Mouse (Mus musculus): ENCODE results near the gene Plekha4.
"Not testable (repeated sequence)": the region's sequence is repeated elsewhere in the genome, so short reads cannot be mapped to it uniquely, and the experiment has no call there.

Gene Plekha4

DNA sequence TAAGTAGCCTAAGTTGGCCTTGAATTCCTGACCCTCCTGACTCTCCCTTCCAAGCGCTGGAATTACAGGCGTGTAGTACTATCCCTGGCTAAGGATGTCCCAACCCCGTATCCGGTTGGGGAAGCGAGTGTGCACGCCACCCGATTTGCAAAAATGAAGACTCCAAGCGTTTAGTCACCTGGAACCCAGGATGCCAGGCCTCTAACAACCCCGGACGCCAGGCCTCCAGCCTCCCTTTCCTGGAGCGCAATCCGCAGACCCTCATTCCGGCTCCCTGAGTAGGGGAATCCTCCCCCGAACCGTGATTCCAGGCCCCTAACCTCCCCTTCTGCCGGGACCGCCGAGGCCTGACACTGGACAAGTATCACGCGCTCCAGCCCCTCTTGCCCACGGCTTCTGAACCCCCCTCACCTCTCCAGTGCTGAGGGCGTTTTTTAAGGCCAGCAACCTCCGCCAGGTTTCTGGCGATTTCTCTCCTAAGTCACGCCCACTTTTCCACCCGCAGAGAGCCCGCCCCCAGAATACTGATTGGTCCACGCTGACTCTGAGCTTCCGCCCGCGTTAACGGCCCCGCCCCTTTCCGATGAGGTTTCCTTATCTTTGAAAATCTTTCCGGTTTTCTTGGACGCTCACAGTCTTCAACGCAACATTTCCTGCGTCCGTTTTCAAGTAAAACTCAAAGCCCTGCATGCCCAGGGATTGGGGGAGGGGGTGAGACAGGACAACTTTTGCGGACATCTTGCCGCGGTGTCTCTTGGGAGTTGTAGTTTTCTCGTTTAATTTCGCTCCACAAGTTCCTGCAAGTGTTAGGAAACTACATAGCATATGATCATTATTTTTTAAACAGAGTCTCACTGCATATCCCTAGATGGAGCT, 16.0 kb upstream of the Plekha4 start, which contains the start of gene Nucb1:
TSS of gene Nucb1 (minus strand) at position 495 of the 876 bp plus-strand sequence.
- DNase-seq, result peak; percentile 88

DNA sequence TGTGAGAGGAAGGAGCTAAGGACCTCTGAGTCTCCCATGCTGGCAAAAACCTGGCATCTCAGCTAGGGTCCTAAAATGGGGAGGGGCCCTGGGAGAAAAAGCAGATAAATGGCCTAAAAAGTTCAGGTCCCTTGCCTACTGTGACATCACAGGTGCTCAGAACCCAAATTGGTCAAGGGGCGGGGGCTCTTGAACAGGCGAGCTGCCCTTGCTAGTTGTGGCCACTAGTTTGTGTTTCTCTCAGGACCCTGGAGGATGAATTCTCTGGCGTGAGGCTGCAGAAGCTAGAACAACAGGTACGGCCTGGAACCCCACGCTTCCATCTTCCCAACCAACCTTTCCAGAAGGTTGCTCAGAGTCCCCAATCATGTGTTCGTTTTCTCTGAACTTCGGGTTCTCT, 11.7 kb upstream of the Plekha4 start:
- no peak for DNase-seq

DNA sequence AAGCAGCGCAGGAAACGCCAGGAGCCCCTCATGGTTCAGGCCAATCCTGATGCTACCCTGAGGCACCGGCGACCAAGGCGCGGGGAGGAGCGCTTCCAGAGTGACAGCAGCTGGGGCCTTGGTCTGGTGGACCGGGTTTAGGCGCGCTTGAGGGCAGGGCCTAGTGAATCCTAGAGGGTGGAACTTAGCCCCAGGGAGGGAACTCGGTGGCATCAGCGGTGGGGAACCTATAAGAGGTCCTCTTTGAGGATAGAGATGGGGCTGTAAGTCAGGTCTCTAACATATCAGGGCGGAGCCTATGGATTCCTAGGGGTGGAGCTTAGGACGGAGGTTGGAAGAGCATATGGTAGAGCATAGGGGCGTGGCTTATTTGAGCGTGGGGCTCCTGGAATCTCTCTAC, 10.7 kb upstream of the Plekha4 start:
- no peak for DNase-seq

DNA sequence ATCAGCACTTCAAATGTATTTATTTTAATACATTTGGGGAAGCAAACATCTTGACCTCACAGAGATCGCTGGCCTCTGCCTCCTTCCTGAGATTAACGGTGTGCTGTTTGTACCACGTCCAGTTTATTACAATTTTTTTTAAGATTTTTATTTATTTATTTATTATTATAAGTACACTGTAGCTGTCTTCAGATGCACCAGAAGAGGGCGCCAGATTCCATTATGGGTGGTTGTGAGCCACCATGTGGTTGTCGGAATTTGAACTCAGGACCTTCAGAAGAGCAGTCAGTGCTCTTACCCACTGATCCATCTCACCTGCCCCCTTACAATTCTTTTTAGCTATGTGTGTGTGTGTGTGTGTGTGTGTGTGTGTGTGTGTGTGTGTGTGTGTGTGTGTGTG, 9.3 kb upstream of the Plekha4 start:
- DNase-seq, result not testable (repeated sequence)

DNA sequence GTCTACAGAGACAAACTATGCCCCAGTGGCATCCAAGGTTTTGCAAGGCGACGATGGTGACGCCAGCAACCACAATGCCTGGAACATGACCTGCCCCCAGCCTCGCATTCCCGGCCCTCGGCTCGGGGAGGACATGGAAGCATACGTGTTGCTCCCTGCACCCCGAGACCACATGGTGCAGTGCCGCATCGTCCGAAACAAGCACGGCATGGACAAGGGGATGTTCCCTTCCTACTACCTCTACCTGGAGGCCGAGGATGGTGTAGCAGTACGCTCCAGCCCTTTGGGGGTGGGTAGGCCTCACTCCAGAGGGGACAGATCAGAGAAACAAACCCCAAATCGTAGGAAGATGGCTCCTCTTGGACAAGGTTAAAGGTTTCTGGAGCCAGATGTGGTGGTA, 7.5 kb upstream of the Plekha4 start:
- no peak for DNase-seq

DNA sequence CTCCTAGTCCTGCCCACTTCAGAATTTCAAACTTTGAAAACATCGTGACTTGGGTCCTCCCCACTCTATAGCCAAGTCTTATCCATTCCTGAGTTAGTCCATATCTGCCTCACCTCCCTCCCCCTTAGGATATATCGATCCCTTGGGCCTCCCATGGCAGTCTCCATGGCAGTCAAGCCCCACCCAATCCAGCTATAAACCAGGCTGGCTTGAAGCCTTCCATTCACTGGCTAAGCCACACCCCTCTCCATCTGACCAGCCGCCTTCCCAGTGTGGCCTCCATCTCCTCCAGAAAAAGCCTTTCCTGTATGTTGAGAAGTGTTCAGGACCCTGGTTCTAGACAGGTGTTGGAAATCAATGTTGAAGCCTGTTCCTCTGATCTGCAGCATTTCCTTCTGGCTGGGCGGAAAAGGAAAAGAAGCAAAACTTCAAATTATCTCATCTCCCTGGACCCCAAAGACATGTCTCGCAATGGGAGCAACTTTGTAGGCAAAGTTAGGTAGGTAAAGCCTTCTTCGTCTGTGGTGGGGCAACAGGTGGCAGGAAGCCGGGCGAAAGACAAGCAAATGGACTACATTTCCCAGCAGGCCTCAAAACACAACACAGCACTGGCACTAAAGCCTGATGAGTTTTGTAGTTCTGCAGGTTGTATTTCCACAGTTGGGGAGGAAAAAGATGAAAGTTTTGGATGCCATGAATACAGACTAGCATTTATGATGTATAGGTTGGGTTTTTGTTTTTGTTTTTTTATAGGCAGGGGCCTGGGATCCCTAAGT, 6.6 kb upstream of the Plekha4 start:
- DNase-seq, result no peak

DNA sequence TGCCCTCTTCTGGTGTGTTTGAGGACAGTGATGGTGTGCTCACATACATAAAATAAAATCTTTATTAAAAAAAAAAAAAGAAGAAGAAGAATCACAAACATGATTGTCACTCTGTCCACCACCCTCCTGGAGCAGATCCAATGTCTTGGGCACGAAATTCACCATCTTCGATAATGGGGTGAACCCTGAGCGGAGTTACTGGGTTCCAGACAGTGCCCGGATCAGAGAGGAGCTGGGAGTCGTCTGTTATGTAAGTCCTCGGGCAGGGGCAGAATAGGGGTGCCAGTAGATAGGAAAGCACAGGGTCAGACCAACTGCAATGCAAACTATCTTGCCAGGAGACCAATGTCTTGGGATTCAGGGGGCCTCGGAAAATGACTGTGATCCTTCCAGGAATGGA, 5.5 kb upstream of the Plekha4 start:
- no peak for DNase-seq

DNA sequence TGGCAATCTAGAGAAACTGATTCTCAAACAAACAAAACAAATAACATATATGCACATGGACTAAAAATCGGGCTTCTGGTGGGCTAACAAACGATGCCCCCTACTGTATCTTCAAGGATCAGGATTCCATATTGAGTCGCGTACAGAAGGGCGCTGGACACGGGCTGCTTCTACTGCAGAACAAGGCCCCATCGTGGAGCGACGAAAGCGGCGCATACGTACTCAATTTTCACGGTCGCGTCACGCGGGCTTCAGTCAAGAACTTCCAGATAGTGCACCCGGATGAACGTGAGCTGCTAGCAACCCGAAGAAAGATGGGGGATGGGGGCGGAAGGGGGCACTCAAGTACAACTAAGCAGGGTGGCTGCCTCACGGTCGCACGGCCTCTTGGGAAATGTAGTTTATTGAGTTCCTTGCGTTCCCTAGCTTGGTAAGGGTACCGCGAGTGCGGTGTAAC, 4.4 kb upstream of the Plekha4 start:
- DNase-seq, result peak; percentile 78

DNA sequence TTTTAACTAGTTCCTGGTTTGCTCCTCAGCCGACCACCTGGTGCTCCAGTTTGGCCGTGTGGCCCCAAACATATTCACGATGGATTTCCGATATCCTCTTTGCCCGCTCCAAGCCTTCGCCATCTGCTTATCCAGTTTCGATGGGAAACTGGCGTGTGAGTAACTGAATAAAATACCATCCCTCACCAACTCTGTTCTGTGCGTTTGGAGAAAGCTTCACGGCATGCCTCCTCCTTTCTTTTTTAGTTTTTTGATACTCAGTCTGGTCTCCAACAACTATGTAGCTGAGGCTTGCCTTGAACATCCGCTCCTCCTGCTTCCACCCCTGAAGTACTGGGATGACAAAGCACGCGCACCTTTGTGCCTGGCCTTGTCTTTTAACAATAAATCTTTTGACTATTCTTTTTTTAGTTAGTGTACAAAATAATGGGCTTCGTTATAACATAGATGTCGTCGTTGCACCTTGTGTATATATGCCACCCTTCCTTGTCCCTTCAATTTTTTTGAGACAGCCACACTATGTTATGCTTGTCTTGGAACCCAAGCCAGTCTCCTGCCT, 3.9 kb upstream of the Plekha4 start:
- no peak for DNase-seq

DNA sequence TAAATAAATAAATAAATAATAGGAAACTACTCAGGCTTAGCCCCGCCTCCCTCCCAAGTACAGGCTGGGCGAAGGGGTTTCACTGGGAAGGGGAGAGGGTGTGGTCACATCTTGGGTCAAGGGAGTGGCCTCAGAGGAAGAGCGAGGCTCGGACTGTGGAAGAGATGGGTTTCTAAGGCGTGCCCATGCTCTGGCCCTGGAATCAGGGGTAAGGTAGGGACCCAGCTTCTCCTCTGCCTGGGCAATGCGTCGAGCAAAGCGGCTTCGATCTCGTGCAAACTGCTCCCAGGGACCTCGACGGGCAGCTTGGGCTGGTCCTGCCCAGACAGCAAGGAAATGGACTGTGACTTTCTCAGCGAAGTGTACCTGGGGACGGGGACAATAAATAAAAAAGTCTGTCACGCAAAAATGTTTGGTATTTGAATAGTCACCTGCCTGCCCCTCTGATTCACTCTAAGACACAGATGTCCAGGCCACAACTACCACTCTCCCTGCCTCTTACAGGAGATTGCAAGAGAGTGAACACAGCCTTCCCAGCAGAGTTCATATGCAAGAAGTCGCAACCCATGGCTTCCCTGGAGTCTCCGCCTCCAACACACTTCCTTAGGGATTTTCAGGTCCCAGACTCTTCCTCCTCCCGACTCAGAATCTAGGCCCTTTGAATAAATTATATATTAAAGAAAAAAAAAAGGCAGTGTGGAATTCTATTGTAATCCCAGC, 3.0 kb upstream of the Plekha4 start:
- DNase-seq, result peak; percentile 36

DNA sequence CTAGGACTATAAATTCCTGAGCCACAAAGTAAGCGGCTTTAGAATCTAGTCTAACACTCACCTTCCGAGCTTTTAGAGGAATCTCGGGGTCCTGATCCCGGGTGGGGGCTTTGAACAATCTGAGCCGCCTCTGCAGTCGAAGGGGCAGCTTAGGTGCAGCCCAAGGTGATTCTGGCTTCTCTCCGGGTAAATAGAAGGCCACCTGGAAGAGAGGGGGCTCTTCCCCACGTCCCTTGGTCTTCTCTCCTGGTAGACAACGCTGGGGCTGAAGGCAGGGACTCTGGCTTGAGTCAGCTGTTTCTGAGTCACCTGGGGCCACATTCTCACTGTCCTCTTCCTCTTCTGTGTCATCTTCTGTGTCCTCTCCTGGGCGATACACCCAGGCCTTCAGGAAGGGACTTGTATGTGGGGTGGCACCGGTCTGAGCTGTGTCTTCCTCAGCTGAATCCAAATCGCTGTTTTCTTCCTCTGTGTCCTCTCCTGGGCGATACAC, 2.4 kb upstream of the Plekha4 start:
- DNase-seq, result no peak

DNA sequence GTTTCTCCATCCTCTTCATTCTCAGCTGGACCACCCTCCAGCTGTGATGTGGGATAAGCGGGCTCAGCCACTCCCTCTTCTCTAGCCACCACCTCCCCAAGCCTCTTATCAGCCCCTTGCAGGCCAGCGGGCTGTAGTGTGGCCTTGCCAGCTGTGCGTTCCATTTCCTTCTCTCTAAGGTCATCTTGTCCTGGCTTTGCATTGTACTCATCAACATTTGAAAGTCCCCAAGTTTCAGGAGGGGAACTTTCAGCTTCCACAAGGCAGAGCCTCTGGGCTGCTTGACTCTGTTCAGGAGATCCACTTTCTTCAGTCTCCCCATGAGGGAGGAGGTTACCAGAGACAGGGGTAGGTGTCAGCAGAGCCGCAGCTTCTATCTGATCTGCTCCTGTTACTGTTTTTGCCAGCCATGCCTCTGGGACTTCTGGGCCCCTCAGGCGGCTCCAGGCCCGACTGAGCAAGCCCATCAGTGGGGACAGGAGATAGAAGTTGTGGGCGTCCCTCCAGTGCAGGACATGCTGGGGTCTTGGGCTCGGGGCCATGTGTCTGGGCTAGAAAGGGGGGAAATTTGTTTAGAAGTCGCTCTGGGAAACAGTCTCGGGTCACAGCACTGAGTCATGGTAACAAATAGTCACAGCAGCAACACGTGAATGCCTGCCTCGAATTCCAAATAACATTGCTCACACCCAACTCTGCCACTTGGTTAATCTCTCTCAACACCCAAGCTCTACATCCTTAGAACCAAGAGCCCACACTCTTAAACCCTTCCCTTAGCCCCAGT, 1.1 kb upstream of the Plekha4 start:
- no peak for DNase-seq

DNA sequence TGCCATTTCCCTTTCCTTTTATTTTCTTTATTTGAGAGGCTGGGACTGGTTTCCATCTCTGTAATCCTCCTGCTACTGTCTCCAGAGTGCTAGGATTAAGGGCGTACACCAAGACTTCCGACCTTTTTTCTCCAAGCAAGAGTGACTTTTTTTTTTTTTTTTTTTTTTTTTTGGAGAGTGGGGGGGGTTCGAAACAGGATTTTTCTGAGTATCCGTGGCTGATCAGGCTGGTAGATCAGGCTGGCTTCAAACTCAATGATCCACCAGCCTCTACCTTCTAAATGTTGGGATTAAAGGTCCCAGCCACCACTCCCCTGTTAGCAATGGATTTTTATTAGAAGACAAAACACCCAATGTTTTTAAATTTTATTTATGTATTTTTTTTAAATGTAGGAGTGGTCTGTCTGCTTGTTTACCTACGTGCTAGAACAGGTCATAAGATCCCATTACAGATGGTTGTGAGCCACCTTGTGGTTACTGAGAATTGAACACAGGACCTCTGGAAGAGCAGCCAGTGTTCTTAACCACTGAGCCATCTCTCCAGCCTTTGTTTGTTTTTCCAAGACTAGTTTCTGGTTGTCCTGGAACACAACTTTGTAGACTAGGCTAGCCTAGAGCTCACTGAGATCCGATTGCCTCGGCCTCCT, 467 bp downstream of the Plekha4 start:
- no peak for DNase-seq

DNA sequence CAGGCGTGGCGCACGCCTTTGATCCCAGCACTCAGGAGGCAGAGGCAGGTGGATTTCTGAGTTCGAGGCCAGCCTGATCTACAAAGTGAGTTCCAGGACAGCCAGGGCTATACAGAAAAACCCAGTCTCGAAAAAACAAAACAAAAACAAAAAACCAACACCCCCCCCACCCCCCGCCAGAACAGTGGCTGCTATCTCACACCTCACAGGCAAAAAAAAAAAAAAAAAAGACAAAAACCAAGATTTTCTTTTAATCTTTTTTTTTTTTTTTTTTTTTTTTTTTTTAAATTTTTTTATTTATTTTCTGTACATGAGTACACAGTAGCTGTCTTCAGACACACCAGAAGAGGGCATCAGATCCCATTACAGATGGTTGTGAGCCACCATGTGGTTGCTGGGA, 1.0 kb downstream of the Plekha4 start:
- not testable (repeated sequence) for DNase-seq

DNA sequence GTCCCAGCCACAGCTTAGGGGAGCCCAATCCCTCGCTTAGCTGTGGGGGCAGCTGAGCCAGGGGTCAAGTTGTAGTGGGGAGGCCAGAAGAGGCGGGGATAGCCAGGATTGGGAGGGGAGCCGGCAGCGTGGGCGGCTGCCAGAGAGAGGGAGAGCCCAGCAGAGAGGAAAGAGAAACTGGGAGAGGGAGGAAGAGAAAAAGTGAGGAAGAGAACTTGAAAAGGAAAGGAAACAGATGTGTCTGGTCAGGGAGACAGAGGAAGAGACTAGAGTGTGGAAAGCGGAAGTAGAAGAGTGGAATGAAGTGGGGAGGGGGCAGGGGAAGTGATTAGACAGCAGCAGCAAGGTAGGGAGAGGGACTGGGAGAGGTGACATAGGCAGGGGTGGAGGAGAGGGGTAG, 3.3 kb downstream of the Plekha4 start:
- no peak for DNase-seq

DNA sequence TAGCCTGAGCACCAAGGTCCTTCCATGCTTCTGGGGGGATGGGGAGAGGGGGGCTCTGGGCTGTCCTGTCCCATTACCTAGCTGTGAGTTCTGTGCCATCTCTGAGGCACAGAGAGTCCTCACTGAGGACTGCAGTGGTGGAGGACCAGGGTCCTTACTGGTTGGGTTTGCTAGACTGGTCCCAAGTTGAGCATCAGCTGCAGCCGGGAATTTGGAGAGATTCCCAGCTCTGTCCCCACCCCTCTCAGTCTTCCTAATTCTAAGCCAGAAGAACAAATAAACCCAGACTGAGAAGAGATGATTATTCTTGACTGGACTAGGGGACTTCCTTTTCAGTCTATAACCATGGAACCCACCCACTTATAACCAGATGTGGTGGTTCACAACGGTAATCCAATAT, 4.5 kb downstream of the Plekha4 start:
- DNase-seq, result no peak

DNA sequence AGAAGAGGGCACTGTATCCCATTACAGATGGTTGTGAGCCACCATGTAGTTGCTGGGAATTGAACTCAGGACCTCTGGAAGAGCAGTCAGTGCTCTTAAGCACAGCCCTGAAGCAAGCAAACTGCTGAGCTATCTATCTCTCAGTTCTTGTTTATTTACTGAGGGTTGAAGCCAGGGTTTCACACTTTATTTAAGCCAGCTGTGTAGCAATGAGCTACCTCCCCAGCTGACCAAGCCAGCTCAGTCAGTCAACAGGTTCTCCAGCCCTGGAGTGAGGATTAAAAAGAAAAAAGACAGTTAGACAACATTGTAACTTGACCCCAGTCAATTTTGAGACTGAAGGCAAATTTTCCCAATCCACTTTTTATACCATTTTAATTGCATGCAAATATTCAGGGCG, 9.5 kb downstream of the Plekha4 start:
- no peak for DNase-seq

DNA sequence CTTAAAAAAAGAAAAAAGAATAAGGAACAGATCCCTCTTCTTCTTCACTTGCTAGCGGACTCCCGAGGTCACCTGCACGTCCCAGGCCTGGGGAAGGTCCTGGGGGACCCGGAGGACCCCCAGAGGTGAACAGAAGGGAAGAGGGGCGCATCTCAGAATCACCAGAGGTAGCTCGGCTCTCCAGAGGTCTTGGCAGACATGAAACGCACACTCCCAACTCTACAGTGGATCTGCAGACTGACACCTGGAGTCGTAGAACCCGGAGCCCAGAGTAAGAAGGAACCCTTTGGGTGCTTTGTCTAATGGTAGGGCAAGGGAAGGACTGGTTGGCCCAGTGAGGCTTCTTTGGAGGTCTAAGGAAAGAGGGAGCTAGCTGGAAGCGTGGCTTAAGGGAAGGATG, 11.5 kb downstream of the Plekha4 start:
- DNase-seq, result no peak

DNA sequence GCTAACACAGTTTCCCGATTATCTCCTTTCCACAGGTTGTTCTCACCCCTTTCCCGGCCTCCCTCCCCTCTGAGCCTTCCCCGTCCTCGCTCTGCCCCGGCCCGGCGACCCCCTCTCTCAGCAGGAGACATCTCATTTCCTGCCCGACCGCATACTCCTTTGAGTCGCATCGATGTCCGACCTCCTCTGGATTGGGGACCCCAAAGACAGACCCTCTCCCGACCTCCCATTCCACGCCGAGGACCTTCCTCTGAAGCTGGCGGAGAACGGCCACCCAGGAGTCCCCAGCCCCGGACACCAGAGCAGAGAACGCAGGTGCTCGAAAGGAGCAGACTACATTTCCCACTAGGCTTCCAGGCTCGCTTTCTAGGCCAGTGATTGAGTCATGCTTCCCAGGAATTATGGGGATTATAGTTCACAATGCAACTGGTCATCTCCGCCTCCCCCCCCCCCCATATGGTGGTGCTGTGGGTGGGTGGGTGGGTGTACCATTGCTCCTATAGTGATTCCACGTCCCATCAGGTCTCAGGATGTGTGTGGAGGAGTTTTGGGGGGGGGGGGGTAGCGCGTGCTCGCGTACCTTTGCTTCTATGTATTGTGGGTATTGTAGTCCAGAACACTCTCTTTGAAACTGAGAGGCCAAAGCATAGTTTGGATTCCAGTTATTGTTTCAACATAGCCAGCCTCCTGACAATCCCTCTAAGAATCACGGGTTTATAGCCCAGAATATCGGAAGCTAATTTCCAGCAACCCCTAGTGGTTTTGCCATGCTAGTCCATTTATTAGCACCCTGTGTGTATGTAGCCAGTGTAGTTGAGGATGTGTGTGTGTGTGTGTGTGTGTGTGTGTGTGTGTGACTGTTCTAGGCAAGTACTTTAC, 12.3 kb downstream of the Plekha4 start:
- DNase-seq, result peak; percentile 60

DNA sequence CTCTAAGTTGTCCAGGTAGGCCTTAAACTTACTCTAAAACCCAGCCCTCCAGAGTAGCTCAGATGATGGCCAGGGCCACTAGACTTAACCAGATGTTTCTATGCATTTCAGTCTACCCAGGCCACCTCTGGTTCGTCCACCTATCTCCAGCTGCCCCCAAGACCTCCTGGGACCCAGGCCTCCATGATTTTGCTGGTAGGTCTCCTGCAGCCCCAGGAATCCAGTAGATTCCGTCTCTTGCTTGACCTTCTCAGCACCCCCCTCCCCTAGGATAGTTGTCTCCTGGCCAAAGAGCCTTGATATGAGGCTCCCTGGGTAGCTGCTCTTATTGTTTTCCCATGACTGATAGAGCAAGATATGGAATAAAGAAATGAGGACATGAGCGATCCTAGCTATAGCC, 13.0 kb downstream of the Plekha4 start:
- DNase-seq, result no peak

All from cerebellum, adult 11 months (tissue).